Mouse (Mus musculus): ENCODE data around the gene Hoxc5. TPM values are rescaled to one million over a fixed set of nuclear protein-coding genes. Genes with fewer than 3 reads are reported as not detected.

Gene Hoxc5
- total and polyA plus RNA-seq, 2 experiments from 2014 or later: 0.88 TPM; not detected in 1

DNA sequence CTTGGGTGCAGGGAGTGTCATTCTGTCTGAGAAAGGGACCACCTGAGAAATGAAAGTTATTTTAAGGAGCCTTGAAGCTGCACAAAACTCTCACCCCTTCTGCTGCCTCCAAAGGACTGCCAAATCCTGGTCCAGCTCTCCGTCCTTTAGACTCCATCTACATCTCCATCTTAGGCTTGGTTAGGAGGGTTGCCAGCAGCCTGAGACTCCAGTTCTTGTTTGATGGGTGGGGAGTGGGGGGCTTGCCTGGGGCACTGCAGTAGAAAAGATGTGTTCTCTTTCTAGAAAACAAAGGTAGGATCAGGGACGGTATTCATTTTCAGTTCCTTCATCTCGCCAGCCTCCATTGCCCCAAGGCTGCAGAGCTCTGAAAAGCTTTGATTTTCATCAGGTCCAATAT, 30.2 kb downstream of the Hoxc5 start:
- ATAC-seq (ENCODE audit: low FRiP score): no peak
- H3K27ac ChIP-seq (ENCODE audit: low read depth, low read length): no peak overlapping the region
- no peak overlapping the region for H3K4me2 ChIP-seq (ENCODE audit: low read depth, low read length, poor library complexity, severe bottlenecking)
- H3K9ac ChIP-seq (replicated peaks; ENCODE audit: low read length, poor library complexity, severe bottlenecking): no peak overlapping the region
- peaks cover 95% of the 10 kb centered on the region for H3K27me3 ChIP-seq (ENCODE audit: insufficient read depth, low read length)
- no peak for TF ChIP-seq CTCF (IDR thresholded peaks at IDR 0.05)
- H3K4me1 ChIP-seq (ENCODE audit: insufficient read depth, low read length): 0 out of 2 replicates have a peak, but pooled peaks cover 3% of the 10 kb centered on the region
- no peaks in the 10 kb centered on the region for H3K36me3 ChIP-seq (ENCODE audit: insufficient read depth, low read length)
- DNase-seq (ENCODE audit: low spot score): no peak
- H3K4me3 ChIP-seq (ENCODE audit: low read depth, low read length): no peak overlapping the region
- H3K9me3 ChIP-seq (ENCODE audit: low read length): no peaks in the 10 kb centered on the region
- WGBS: 1% methylated on average over 3 of the region's 3 CpGs

DNA sequence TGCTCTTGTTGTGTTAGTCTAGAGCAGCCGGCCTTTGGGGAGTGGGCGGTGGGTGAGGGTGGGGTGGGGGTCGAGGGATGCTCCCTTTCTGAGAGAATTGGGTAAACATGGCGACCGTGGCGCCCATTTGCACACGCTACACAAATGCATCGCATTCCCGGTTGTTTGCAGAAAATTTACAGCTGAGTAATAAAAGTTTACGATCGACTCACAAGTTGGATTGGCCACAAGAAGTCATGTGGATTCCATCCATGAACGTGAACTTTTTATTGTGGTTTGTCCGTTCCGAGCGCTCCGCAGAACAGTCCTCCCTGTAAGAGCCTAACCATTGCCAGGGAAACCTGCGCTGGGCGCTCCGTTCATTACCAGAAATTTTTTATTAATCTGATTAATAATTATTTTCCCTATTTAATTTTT, 30.7 kb downstream of the Hoxc5 start, which contains the start of gene Hoxc6:
Gene Hoxc6, plus strand, starts transcription at position 319 of the 417 bp plus-strand sequence.
- ATAC-seq (ENCODE audit: low FRiP score) (no peak), DNase-seq (ENCODE audit: low spot score) (no peak)
- Histone ChIP-seq H3K27ac (ENCODE audit: low read depth, low read length) (no peak within 1 kb of the TSS), H3K36me3 (ENCODE audit: insufficient read depth, low read length) (no peaks in the 10 kb centered on the region), H3K4me3 (ENCODE audit: low read depth, low read length) (peak within 1 kb of the TSS; percentile 30; the same call in 1 of the 2 replicates), H3K9ac (replicated peaks; ENCODE audit: low read length, poor library complexity, severe bottlenecking) (no peak within 1 kb of the TSS), H3K4me1 (ENCODE audit: insufficient read depth, low read length) (0 out of 2 replicates have a peak, but pooled peaks cover 3% of the 10 kb centered on the region), H3K27me3 (ENCODE audit: insufficient read depth, low read length) (peaks cover 95% of the 10 kb centered on the region), H3K4me2 (ENCODE audit: low read depth, low read length, poor library complexity, severe bottlenecking) (peak within 1 kb of the TSS; percentile 49), H3K9me3 (ENCODE audit: low read length) (no peaks in the 10 kb centered on the region)
- WGBS: 2% methylated on average over 19 of the region's 19 CpGs
- no peak for TF ChIP-seq CTCF (IDR thresholded peaks at IDR 0.05)

- H3K27ac ChIP-seq (ENCODE audit: low read depth, low read length): no peak overlapping the region
- 1% methylated on average over 19 of the region's 19 CpGs for WGBS
- H3K4me1 ChIP-seq (ENCODE audit: insufficient read depth, low read length): 0 out of 2 replicates have a peak, but pooled peaks cover 3% of the 10 kb centered on the region
- DNase-seq (ENCODE audit: low spot score) (no peak), ATAC-seq (ENCODE audit: low FRiP score) (no peak)
- H3K4me3 ChIP-seq (ENCODE audit: low read depth, low read length): peak overlapping the region; percentile 30; the same call in 1 of the 2 replicates
- no peak overlapping the region for H3K9ac ChIP-seq (replicated peaks; ENCODE audit: low read length, poor library complexity, severe bottlenecking)
- peaks cover 97% of the 10 kb centered on the region for H3K27me3 ChIP-seq (ENCODE audit: insufficient read depth, low read length)
- no peaks in the 10 kb centered on the region for H3K9me3 ChIP-seq (ENCODE audit: low read length)
- no peaks in the 10 kb centered on the region for H3K36me3 ChIP-seq (ENCODE audit: insufficient read depth, low read length)
- peak overlapping the region; percentile 49 for H3K4me2 ChIP-seq (ENCODE audit: low read depth, low read length, poor library complexity, severe bottlenecking)
- no peak for TF ChIP-seq CTCF (IDR thresholded peaks at IDR 0.05)
These were observed 31.5 kb downstream of the Hoxc5 start for GRCm38 (mm10) chr15:102998608-102999182.

DNA sequence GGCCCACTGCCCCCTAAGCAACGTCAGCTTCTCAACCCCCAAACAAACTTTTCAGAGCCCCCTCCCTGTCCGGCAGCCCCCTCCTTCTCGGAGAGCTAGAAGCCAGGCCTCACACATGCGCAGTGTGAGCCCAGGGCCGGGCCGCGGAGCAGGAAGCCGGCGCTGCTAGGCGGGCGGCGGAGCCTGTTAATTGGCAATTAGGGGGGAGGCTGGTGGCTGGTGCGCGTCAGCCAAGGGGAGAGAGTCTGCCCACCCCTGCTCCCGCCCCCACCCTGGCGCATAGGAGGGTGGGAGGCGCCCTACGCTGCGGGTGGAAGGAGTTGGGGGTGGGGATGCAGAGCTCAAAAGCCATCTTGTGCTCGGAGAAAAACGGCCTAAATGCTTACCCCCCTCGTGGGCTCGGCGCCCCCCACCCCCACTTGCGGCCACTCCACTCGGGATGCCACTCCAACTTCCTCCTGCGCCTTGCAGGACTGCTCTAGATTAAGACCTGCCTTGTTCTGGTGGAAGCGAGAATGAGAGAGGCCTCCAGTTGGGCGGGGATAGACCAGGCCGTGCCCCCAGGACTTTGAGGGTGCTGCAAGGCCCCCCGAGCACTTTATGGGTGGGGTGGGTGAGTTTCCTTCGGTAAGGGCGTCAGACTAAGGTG, 32.1 kb downstream of the Hoxc5 start:
- 0 out of 2 replicates have a peak, but pooled peaks have one; percentile 13 for ATAC-seq (ENCODE audit: low FRiP score)
- peaks cover 99% of the 10 kb centered on the region for H3K27me3 ChIP-seq (ENCODE audit: insufficient read depth, low read length)
- H3K36me3 ChIP-seq (ENCODE audit: insufficient read depth, low read length): no peaks in the 10 kb centered on the region
- no peaks in the 10 kb centered on the region for H3K9me3 ChIP-seq (ENCODE audit: low read length)
- H3K27ac ChIP-seq (ENCODE audit: low read depth, low read length): no peak overlapping the region
- WGBS: 0% methylated on average over 32 of the region's 33 CpGs
- DNase-seq (ENCODE audit: low spot score): peak; percentile 28
- H3K4me2 ChIP-seq (ENCODE audit: low read depth, low read length, poor library complexity, severe bottlenecking): peak overlapping the region; percentile 49
- H3K4me1 ChIP-seq (ENCODE audit: insufficient read depth, low read length): 0 out of 2 replicates have a peak, but pooled peaks cover 3% of the 10 kb centered on the region
- H3K9ac ChIP-seq (replicated peaks; ENCODE audit: low read length, poor library complexity, severe bottlenecking): no peak overlapping the region
- peak overlapping the region; percentile 30 for H3K4me3 ChIP-seq (ENCODE audit: low read depth, low read length)
- TF ChIP-seq CTCF (IDR thresholded peaks at IDR 0.05): no peak

- Histone ChIP-seq H3K4me1 (ENCODE audit: insufficient read depth, low read length) (0 out of 2 replicates have a peak, but pooled peaks cover 3% of the 10 kb centered on the region), H3K4me2 (ENCODE audit: low read depth, low read length, poor library complexity, severe bottlenecking) (no peak overlapping the region), H3K27me3 (ENCODE audit: insufficient read depth, low read length) (peaks cover 99% of the 10 kb centered on the region), H3K9ac (replicated peaks; ENCODE audit: low read length, poor library complexity, severe bottlenecking) (no peak overlapping the region), H3K9me3 (ENCODE audit: low read length) (no peaks in the 10 kb centered on the region), H3K4me3 (ENCODE audit: low read depth, low read length) (no peak overlapping the region), H3K27ac (ENCODE audit: low read depth, low read length) (no peak overlapping the region), H3K36me3 (ENCODE audit: insufficient read depth, low read length) (no peaks in the 10 kb centered on the region)
- DNase-seq (ENCODE audit: low spot score) (no peak), ATAC-seq (ENCODE audit: low FRiP score) (no peak)
- TF ChIP-seq CTCF (IDR thresholded peaks at IDR 0.05): no peak
- 4% methylated on average over 11 of the region's 11 CpGs for WGBS
These were observed 32.7 kb downstream of the Hoxc5 start for GRCm38 (mm10) chr15:102999955-103000354.

DNA sequence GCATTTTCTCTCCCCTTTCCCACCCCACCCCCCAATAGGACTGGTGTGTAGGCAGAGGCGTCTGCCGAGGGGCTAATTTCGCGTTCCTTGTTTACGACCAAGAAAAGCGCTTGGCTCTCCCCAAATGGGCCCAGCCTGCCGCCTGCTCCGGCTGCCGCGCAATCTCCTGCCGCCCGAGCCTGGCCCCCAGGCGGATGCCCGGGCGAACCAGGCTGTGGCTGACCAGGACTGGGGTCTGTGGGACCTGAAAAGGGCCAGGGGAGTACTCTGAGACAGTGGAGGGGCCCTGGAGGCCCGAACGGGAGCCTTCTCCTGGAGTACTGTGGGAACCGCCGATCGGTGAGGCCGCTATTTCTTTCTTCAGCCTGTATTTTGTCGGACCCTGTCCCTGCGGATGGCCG, 33.3 kb downstream of the Hoxc5 start:
- TF ChIP-seq CTCF (IDR thresholded peaks at IDR 0.05): no peak

More for the DNA sequence above, 33.3 kb downstream of the Hoxc5 start:
- ATAC-seq (ENCODE audit: low FRiP score) (no peak), DNase-seq (ENCODE audit: low spot score) (no peak)
- Histone ChIP-seq H3K27me3 (ENCODE audit: insufficient read depth, low read length) (peaks cover 99% of the 10 kb centered on the region), H3K4me3 (ENCODE audit: low read depth, low read length) (no peak overlapping the region), H3K27ac (ENCODE audit: low read depth, low read length) (no peak overlapping the region), H3K9me3 (ENCODE audit: low read length) (no peaks in the 10 kb centered on the region), H3K36me3 (ENCODE audit: insufficient read depth, low read length) (no peaks in the 10 kb centered on the region), H3K4me2 (ENCODE audit: low read depth, low read length, poor library complexity, severe bottlenecking) (no peak overlapping the region), H3K9ac (replicated peaks; ENCODE audit: low read length, poor library complexity, severe bottlenecking) (no peak overlapping the region), H3K4me1 (ENCODE audit: insufficient read depth, low read length) (0 out of 2 replicates have a peak, but pooled peaks cover 3% of the 10 kb centered on the region)
- WGBS: 2% methylated on average over 24 of the region's 24 CpGs
